Comparison of ENCODE assay signal across 22 mouse cellular contexts in the genomic region with DNA sequence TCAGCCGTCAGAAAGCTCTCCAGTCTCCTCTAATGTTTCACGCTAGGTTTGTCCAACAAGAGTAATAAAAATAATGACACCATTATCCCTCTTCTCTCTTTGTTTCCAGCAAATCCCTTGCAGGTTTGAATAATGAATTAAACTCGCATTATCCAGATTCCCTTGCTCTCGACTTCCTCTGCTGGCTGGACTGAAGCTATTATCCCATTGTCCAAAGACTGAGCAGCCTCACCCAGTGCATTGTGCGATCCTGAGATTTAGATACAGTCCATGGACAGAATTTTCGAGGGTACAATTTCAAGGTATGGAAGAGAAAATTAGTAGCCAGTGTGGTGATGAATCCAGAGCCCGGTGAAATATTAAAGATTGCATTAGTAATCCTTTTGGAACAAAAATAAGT.
DNase-seq lines count a peak whose midpoint lies in the region; ATAC-seq and TF ChIP-seq lines count a peak whose summit lies in the region.
"Had no signal": no experiment of that assay in that cellular context is flagged by ENCODE, and none has a peak within 500 bp of the region (broad histone marks: within the 10 kb centered on the region; RNA-seq: fewer than 3 reads in every experiment).

No protein-coding gene starts in this region.

- in situ Hi-C loops in Patski (cut with MboI; ENCODE audit: low pct_unique_long_range_greater_than_20kb), result no loop called here

- no peak overlapping the region for H3K4me2 ChIP-seq in forebrain, postnatal 0 days (ENCODE audit: low read depth)
- no peak overlapping the region for H3K4me2 ChIP-seq in forebrain, embryonic 16.5 days (ENCODE audit: low read length)
- H3K4me2 ChIP-seq in midbrain, embryonic 14.5 days (ENCODE audit: low read length), result no peak overlapping the region
- H3K4me2 ChIP-seq: embryonic facial prominence, embryonic 13.5 days; forebrain, embryonic 15.5 days; heart, embryonic 11.5 days; heart, embryonic 15.5 days; hindbrain, embryonic 15.5 days had no signal

- no peaks in the 10 kb centered on the region for H3K27me3 ChIP-seq in forebrain, postnatal 0 days (ENCODE audit: insufficient read depth, low read length)
- H3K27me3 ChIP-seq in forebrain, embryonic 16.5 days (replicated peaks; ENCODE audit: control insufficient read depth, insufficient read depth, low read length), result no peaks in the 10 kb centered on the region
- H3K27me3 ChIP-seq in midbrain, embryonic 14.5 days (ENCODE audit: control insufficient read depth, insufficient read depth, low read length), result no peaks in the 10 kb centered on the region
- peaks cover 7% of the 10 kb centered on the region; the same call in 1 of the 2 replicates for H3K27me3 ChIP-seq in midbrain, embryonic 10.5 days (ENCODE audit: low read depth, poor library complexity, severe bottlenecking)
- no peaks in the 10 kb centered on the region for H3K27me3 ChIP-seq in Patski
- H3K27me3 ChIP-seq: embryonic facial prominence, embryonic 13.5 days; forebrain, embryonic 15.5 days; heart, embryonic 15.5 days; hindbrain, embryonic 15.5 days had no signal

- no peak overlapping the region for H3K27ac ChIP-seq in forebrain, postnatal 0 days (ENCODE audit: low read depth, low read length)
- H3K27ac ChIP-seq in forebrain, embryonic 16.5 days (ENCODE audit: low read length), result no peak overlapping the region
- H3K27ac ChIP-seq in midbrain, embryonic 14.5 days (replicated peaks; ENCODE audit: low read depth, low read length), result no peak overlapping the region
- H3K27ac ChIP-seq in midbrain, embryonic 10.5 days (replicated peaks), result no peak overlapping the region
- H3K27ac ChIP-seq: embryonic facial prominence, embryonic 13.5 days; forebrain, embryonic 15.5 days; heart, embryonic 15.5 days; hindbrain, embryonic 10.5 days; hindbrain, embryonic 15.5 days had no signal

- POLR2A ChIA-PET in Patski (lab: Charles Lee), result no interaction called here

- H3K9ac ChIP-seq in forebrain, postnatal 0 days, result no peak overlapping the region
- no peak overlapping the region for H3K9ac ChIP-seq in forebrain, embryonic 16.5 days (replicated peaks; ENCODE audit: low read depth, low read length)
- no peak overlapping the region for H3K9ac ChIP-seq in midbrain, embryonic 14.5 days (replicated peaks; ENCODE audit: low read length)
- H3K9ac ChIP-seq: embryonic facial prominence, embryonic 13.5 days; forebrain, embryonic 15.5 days; heart, embryonic 15.5 days; hindbrain, embryonic 15.5 days had no signal

- no peak overlapping the region for H3K4me3 ChIP-seq in forebrain, postnatal 0 days (ENCODE audit: low read depth, low read length)
- no peak overlapping the region for H3K4me3 ChIP-seq in forebrain, embryonic 16.5 days (replicated peaks; ENCODE audit: low read length)
- H3K4me3 ChIP-seq in midbrain, embryonic 14.5 days (replicated peaks; ENCODE audit: low read depth, low read length), result no peak overlapping the region
- H3K4me3 ChIP-seq in midbrain, embryonic 10.5 days, result no peak overlapping the region
- H3K4me3 ChIP-seq: embryonic facial prominence, embryonic 13.5 days; forebrain, embryonic 15.5 days; heart, embryonic 15.5 days; hindbrain, embryonic 10.5 days; hindbrain, embryonic 15.5 days had no signal

- H3K9me3 ChIP-seq in forebrain, postnatal 0 days (ENCODE audit: low read length), result no peaks in the 10 kb centered on the region
- H3K9me3 ChIP-seq in forebrain, embryonic 16.5 days (ENCODE audit: control insufficient read depth, low read length), result no peaks in the 10 kb centered on the region
- H3K9me3 ChIP-seq in midbrain, embryonic 14.5 days (ENCODE audit: control insufficient read depth, low read length), result no peaks in the 10 kb centered on the region
- no peaks in the 10 kb centered on the region for H3K9me3 ChIP-seq in midbrain, embryonic 10.5 days (replicated peaks)
- H3K9me3 ChIP-seq: embryonic facial prominence, embryonic 13.5 days; forebrain, embryonic 15.5 days; heart, embryonic 15.5 days; hindbrain, embryonic 10.5 days; hindbrain, embryonic 15.5 days had no signal

- CTCF ChIA-PET in Patski (lab: Charles Lee), result interaction anchor here (0.6 to 1.1 kb wide), 3 partner anchors 48 to 230 kb away, joined by 3 read pairs; no protein-coding TSS in a partner anchor

- no peak for ATAC-seq in forebrain, postnatal 0 days
- no peak for ATAC-seq in forebrain, embryonic 16.5 days
- ATAC-seq in midbrain, embryonic 14.5 days (ENCODE audit: low FRiP score, low TSS enrichment), result no peak
- no peak for ATAC-seq in Patski
- ATAC-seq: forebrain, embryonic 15.5 days; inflammation-experienced regulatory T-cells, adult 6 months; intestine, postnatal 0 days had no signal

- 24% methylated on average over 7 of the region's 7 CpGs for WGBS in forebrain, postnatal 0 days
- WGBS in forebrain, embryonic 16.5 days, result 28% methylated on average over 7 of the region's 7 CpGs
- 33% methylated on average over 7 of the region's 7 CpGs for WGBS in midbrain, embryonic 14.5 days
- WGBS in midbrain, embryonic 10.5 days, result 63% methylated on average over 7 of the region's 7 CpGs

- H3K4me1 ChIP-seq in forebrain, postnatal 0 days (ENCODE audit: insufficient read depth), result no peaks in the 10 kb centered on the region
- no peaks in the 10 kb centered on the region for H3K4me1 ChIP-seq in forebrain, embryonic 16.5 days (replicated peaks; ENCODE audit: control insufficient read depth, insufficient read depth, low read length)
- no peaks in the 10 kb centered on the region for H3K4me1 ChIP-seq in midbrain, embryonic 14.5 days (ENCODE audit: control insufficient read depth, insufficient read depth, low read length)
- peaks cover 4% of the 10 kb centered on the region; the same call in 1 of the 2 replicates for H3K4me1 ChIP-seq in midbrain, embryonic 10.5 days
- H3K4me1 ChIP-seq: embryonic facial prominence, embryonic 13.5 days; forebrain, embryonic 15.5 days; heart, embryonic 15.5 days; hindbrain, embryonic 10.5 days; hindbrain, embryonic 15.5 days had no signal

- no peaks in the 10 kb centered on the region for H3K36me3 ChIP-seq in forebrain, postnatal 0 days (ENCODE audit: insufficient read depth)
- no peaks in the 10 kb centered on the region for H3K36me3 ChIP-seq in forebrain, embryonic 16.5 days (ENCODE audit: control insufficient read depth, insufficient read depth)
- H3K36me3 ChIP-seq in midbrain, embryonic 14.5 days (ENCODE audit: control insufficient read depth, insufficient read depth, low read length), result no peaks in the 10 kb centered on the region
- H3K36me3 ChIP-seq in midbrain, embryonic 10.5 days, result no peaks in the 10 kb centered on the region
- H3K36me3 ChIP-seq: embryonic facial prominence, embryonic 13.5 days; forebrain, embryonic 15.5 days; heart, embryonic 15.5 days; hindbrain, embryonic 10.5 days; hindbrain, embryonic 15.5 days had no signal

- no peak for TF ChIP-seq POLR2A in brain, embryonic 14.5 days (IDR thresholded peaks at IDR 0.05; ENCODE audit: borderline replicate concordance, extremely low read depth, insufficient read depth, insufficient read length, poor library complexity, severe bottlenecking)

- DNase-seq in forebrain, postnatal 0 days, result peak; percentile 6
- peak; percentile 43 for DNase-seq in midbrain, embryonic 14.5 days
- no peak for DNase-seq in midbrain, embryonic 10.5 days (ENCODE audit: low spot score)
- DNase-seq in Patski (ENCODE audit: low read depth, low spot score), result no peak
- peak; percentile 49 for DNase-seq in brain, embryonic 14.5 days (ENCODE audit: low read depth)
- no peak for DNase-seq in heart, postnatal 10 days
- no peak for DNase-seq in frontal cortex, postnatal 14 days (ENCODE audit: low spot score in 2 of 2)
- DNase-seq: adrenal gland, adult 8-10 months; adrenal gland, postnatal 36 days; cerebellum, adult 11 months; cerebellum, adult 9-10 months; cerebellum, postnatal 36 days; heart, adult 18-20 months had no signal

- intact Hi-C loops in heart, postnatal 10 days (cut with DNase I), result no loop called here

- TF ChIP-seq CTCF in forebrain, postnatal 0 days (IDR thresholded peaks at IDR 0.05; ENCODE audit: low read depth), result peak; percentile 49
- TF ChIP-seq CTCF in Patski (IDR thresholded peaks at IDR 0.05), result peak; percentile 35
- peak; percentile 34; the same call in 1 of the 2 replicates for TF ChIP-seq CTCF in brain, embryonic 14.5 days (IDR thresholded peaks at IDR 0.05; ENCODE audit: borderline replicate concordance, extremely low read depth, insufficient read depth, insufficient read length)

Comparison
In these comparisons a context has a peak if more than half of its experiments do, and no peak if none do; other contexts are left out.
1. DNase-seq: peak in forebrain, postnatal 0 days (single experiment), midbrain, embryonic 14.5 days (single experiment) and brain, embryonic 14.5 days (single experiment); none in midbrain, embryonic 10.5 days (single experiment), Patski (single experiment), heart, postnatal 10 days (0 of 2) and frontal cortex, postnatal 14 days (0 of 2).
2. Peak in every context shown above with its lines, with median percentiles within 50 percentile points of each other: CTCF ChIP-seq.